Mouse (Mus musculus) liver, embryonic 14.5 days (tissue): ENCODE measurements around the gene Ocrl. TPM values are rescaled to one million over a fixed set of nuclear protein-coding genes. Genes with fewer than 3 reads are reported as not detected.

Source experiments
- ATAC-seq: fragments of 200-750 bp; cut with Nextera tagmentation; 2 replicates; pipeline ENCODE4 v1.8.0; 2017; ENCODE audit warnings: moderate number of reproducible peaks, mild to moderate bottlenecking, moderate library complexity; ENCODE audit not compliant: insufficient read depth
- DNase-seq, 3 experiments: peaks; one replicate each; pipeline ENCODE4 v3.0.0-alpha.2; 2012 to 2013; ENCODE audit warnings: low read depth in 3 of 3, low spot score in 3 of 3
- H3K27ac ChIP-seq: fragments of 300-500 bp; sonication (generic); 2 replicates; pipeline ENCODE4 v1.5.1; 2014; ENCODE audit warnings: moderate library complexity, mild to moderate bottlenecking, control low read depth, inconsistent platforms
- H3K27me3 ChIP-seq: fragments of 300-500 bp; sonication (generic); 2 replicates; pipeline ENCODE4 v1.6.1; 2014; ENCODE audit warnings: mild to moderate bottlenecking, low read length, moderate library complexity; ENCODE audit not compliant: control insufficient read depth, insufficient read depth
- H3K36me3 ChIP-seq: fragments of 300-500 bp; sonication (generic); replicated peaks from 2 replicates; pipeline ENCODE4 v1.6.1; 2014; ENCODE audit warnings: low read depth; ENCODE audit not compliant: control insufficient read depth, insufficient read depth
- H3K4me1 ChIP-seq, 2 experiments: fragments of 200-500 bp in 1 of 2; fragments of 300-500 bp in 1 of 2; sonication (generic) in 1 of 2; replicated peaks; 2 replicates each; pipeline ENCODE4 v1.6.1; 2012 to 2014; ENCODE audit warnings: antibody characterized with exemption in 1 of 2, inconsistent platforms in 1 of 2, low read length in 1 of 2; ENCODE audit not compliant: control insufficient read depth in 2 of 2, insufficient read depth in 2 of 2
- H3K4me2 ChIP-seq: fragments of 300-500 bp; sonication (generic); 2 replicates; pipeline ENCODE4 v1.6.1; 2014; ENCODE audit warnings: low read depth, mild to moderate bottlenecking, control low read depth, moderate library complexity
- H3K4me3 ChIP-seq, 2 experiments: fragments of 200-500 bp in 1 of 2; fragments of 300-500 bp in 1 of 2; sonication (generic) in 1 of 2; 2 replicates each; pipeline ENCODE4 v1.5.1; 2012 to 2014; ENCODE audit warnings: low read depth in 2 of 2, low read length in 2 of 2, mild to moderate bottlenecking in 2 of 2, control low read depth in 1 of 2, inconsistent platforms in 1 of 2, moderate library complexity in 1 of 2; ENCODE audit not compliant: insufficient read depth in 1 of 2
- H3K9ac ChIP-seq: fragments of 300-500 bp; sonication (generic); replicated peaks from 2 replicates; pipeline ENCODE4 v1.6.1; 2014; ENCODE audit warnings: mild to moderate bottlenecking, control low read depth, moderate library complexity
- H3K9me3 ChIP-seq: fragments of 300-500 bp; sonication (generic); 2 replicates; pipeline ENCODE4 v1.6.1; 2016; ENCODE audit warnings: low read length, mixed read lengths; ENCODE audit not compliant: control insufficient read depth
- CTCF ChIP-seq: IDR thresholded peaks from 2 replicates; pipeline ENCODE4 v1.5.1; 2016; ENCODE audit warnings: antibody characterized with exemption, low read depth, control low read depth
- EP300 ChIP-seq: IDR thresholded peaks from 2 replicates; pipeline ENCODE4 v1.6.1; 2016; ENCODE audit warnings: antibody characterized with exemption, low read depth
- WGBS: fragments of 180-500 bp; shearing (Covaris S2); extraction: QIAGEN DNeasy Blood & Tissue Kit; methylation state at CpG from one replicate; pipeline ENCODE4 v1.1.7; 2014; ENCODE audit not compliant: insufficient replicate concordance; 5-methylcytosine and 5-hydroxymethylcytosine counted together
- polyA plus RNA-seq, 2 experiments: library from polyadenylated mRNA; depleted of rRNA in 1 of 2; stranded (reverse) in 1 of 2; unstranded in 1 of 2; fragments of >200 nt; fragmentation: Nextera tagmentation in 1 of 2; extraction: Ambion mirVana in 1 of 2; gene quantifications; 2 replicates each; pipeline versions ENCODE4 v1.2.1 to v1.2.3; 2012 to 2014

The Ocrl gene
- polyA plus RNA-seq, 2 experiments: 2.9 to 4.8 TPM

GRCm38 (mm10) chrX:47891907-47892430 lies 20.2 kb upstream of the Ocrl start:
- DNase-seq: no peak
- no peak for ATAC-seq
- 10% methylated on average over 29 of the region's 36 CpGs for WGBS
- Histone ChIP-seq H3K9me3 (no peaks in the 10 kb centered on the region), H3K36me3 (no peaks in the 10 kb centered on the region), H3K4me3 (peak overlapping the region; percentile 41 to 49), H3K4me2 (peak overlapping the region; percentile 37; the same call in 1 of the 2 replicates), H3K9ac (no peak overlapping the region), H3K27me3 (peaks cover 7% of the 10 kb centered on the region), H3K4me1 (no peaks in the 10 kb centered on the region), H3K27ac (no peak overlapping the region)
- no peak for TF ChIP-seq CTCF
- no peak for TF ChIP-seq EP300

- Histone ChIP-seq H3K27me3 (peaks cover 7% of the 10 kb centered on the region), H3K9ac (no peak within 1 kb of the TSS), H3K4me1 (no peaks in the 10 kb centered on the region), H3K9me3 (no peaks in the 10 kb centered on the region), H3K4me3 (peak within 1 kb of the TSS; percentile 41 to 49), H3K4me2 (peak within 1 kb of the TSS; percentile 37; the same call in 1 of the 2 replicates), H3K36me3 (no peaks in the 10 kb centered on the region), H3K27ac (no peak within 1 kb of the TSS)
- 12% methylated on average over 17 of the region's 17 CpGs for WGBS
- no peak for DNase-seq
- no peak for ATAC-seq
- TF ChIP-seq EP300 (no peak), CTCF (no peak)
Observed at GRCm38 (mm10) chrX:47892431-47893024, 19.7 kb upstream of the Ocrl start, which contains the start of gene Smarca1. Smarca1 (minus strand) TSS chrX:47892974.

GRCm38 (mm10) chrX:47912904-47913542 lies 836 bp downstream of the Ocrl start:
- DNase-seq: no peak
- H3K9me3 ChIP-seq: no peaks in the 10 kb centered on the region
- H3K9ac ChIP-seq: peak overlapping the region; percentile 74
- H3K4me1 ChIP-seq: peaks cover 0 to 3% of the 10 kb centered on the region in 2 experiments; a peak in 2 of 4 replicates
- H3K4me3 ChIP-seq: peak overlapping the region; percentile 72 to 88
- no peaks in the 10 kb centered on the region for H3K27me3 ChIP-seq
- no peak overlapping the region for H3K27ac ChIP-seq
- H3K4me2 ChIP-seq: peak overlapping the region; percentile 62
- ATAC-seq: no peak
- WGBS: 12% methylated on average over 8 of the region's 8 CpGs
- no peaks in the 10 kb centered on the region for H3K36me3 ChIP-seq
- TF ChIP-seq EP300 (no peak), CTCF (no peak)

- DNase-seq: no peak
- Histone ChIP-seq H3K9ac (no peak overlapping the region), H3K9me3 (no peaks in the 10 kb centered on the region), H3K4me3 (no peak overlapping the region), H3K4me1 (peaks cover 0 to 3% of the 10 kb centered on the region in 2 experiments; a peak in 2 of 4 replicates), H3K27me3 (no peaks in the 10 kb centered on the region), H3K36me3 (no peaks in the 10 kb centered on the region), H3K27ac (no peak overlapping the region), H3K4me2 (peak overlapping the region; percentile 62)
- no peak for TF ChIP-seq CTCF
- no peak for TF ChIP-seq EP300
- WGBS: 35% methylated on average over 7 of the region's 7 CpGs
- ATAC-seq: no peak
Observed at GRCm38 (mm10) chrX:47913543-47913938, 1.4 kb downstream of the Ocrl start.

GRCm38 (mm10) chrX:47916831-47917230 lies 4.6 kb downstream of the Ocrl start:
- no peaks in the 10 kb centered on the region for H3K27me3 ChIP-seq
- 76% methylated on average over 1 of the region's 1 CpGs for WGBS
- H3K36me3 ChIP-seq: no peaks in the 10 kb centered on the region
- H3K4me1 ChIP-seq: peaks cover 0 to 3% of the 10 kb centered on the region in 2 experiments; a peak in 2 of 4 replicates
- DNase-seq (no peak), ATAC-seq (no peak)
- no peak overlapping the region for H3K9ac ChIP-seq
- H3K9me3 ChIP-seq: no peaks in the 10 kb centered on the region
- no peak overlapping the region for H3K4me3 ChIP-seq
- TF ChIP-seq EP300 (no peak), CTCF (no peak)
- no peak overlapping the region for H3K4me2 ChIP-seq
- H3K27ac ChIP-seq: no peak overlapping the region
